Comparison of ENCODE assay signal across 28 mouse cellular contexts in genomic region chr8:60732545-60732944, GRCm38 (mm10).
"Had no signal": no experiment of that assay in that cellular context is flagged by ENCODE, and none has a peak within 500 bp of the region (broad histone marks: within the 10 kb centered on the region; RNA-seq: fewer than 3 reads in every experiment).

No protein-coding gene starts in this region.

- H3K9ac ChIP-seq: embryonic facial prominence, embryonic 12.5 days; embryonic facial prominence, embryonic 13.5 days; embryonic facial prominence, embryonic 15.5 days; forebrain, embryonic 12.5 days; forebrain, embryonic 13.5 days; forebrain, embryonic 15.5 days; forebrain, postnatal 0 days had no signal

- H3K27ac ChIP-seq: embryonic facial prominence, embryonic 10.5 days; embryonic facial prominence, embryonic 12.5 days; embryonic facial prominence, embryonic 13.5 days; embryonic facial prominence, embryonic 15.5 days; forebrain, embryonic 10.5 days; forebrain, embryonic 12.5 days; forebrain, embryonic 13.5 days; forebrain, embryonic 15.5 days; gastrocnemius, adult 2 months had no signal

- H3K4me2 ChIP-seq: embryonic facial prominence, embryonic 12.5 days; embryonic facial prominence, embryonic 13.5 days; embryonic facial prominence, embryonic 15.5 days; forebrain, embryonic 12.5 days; forebrain, embryonic 13.5 days; forebrain, embryonic 15.5 days had no signal

- H3K9me3 ChIP-seq: embryonic facial prominence, embryonic 10.5 days; embryonic facial prominence, embryonic 12.5 days; embryonic facial prominence, embryonic 13.5 days; embryonic facial prominence, embryonic 15.5 days; forebrain, embryonic 10.5 days; forebrain, embryonic 12.5 days; forebrain, embryonic 13.5 days; forebrain, embryonic 15.5 days had no signal

- H3K27me3 ChIP-seq: embryonic facial prominence, embryonic 12.5 days; embryonic facial prominence, embryonic 13.5 days; embryonic facial prominence, embryonic 15.5 days; forebrain, embryonic 12.5 days; forebrain, embryonic 13.5 days; forebrain, embryonic 15.5 days had no signal

- H3K4me3 ChIP-seq: embryonic facial prominence, embryonic 10.5 days; embryonic facial prominence, embryonic 12.5 days; embryonic facial prominence, embryonic 13.5 days; embryonic facial prominence, embryonic 15.5 days; erythroblast, embryonic 14.5 days; forebrain, embryonic 10.5 days; forebrain, embryonic 12.5 days; forebrain, embryonic 13.5 days; forebrain, embryonic 15.5 days; gastrocnemius, adult 2 months had no signal

- H3K36me3 ChIP-seq: embryonic facial prominence, embryonic 10.5 days; embryonic facial prominence, embryonic 12.5 days; embryonic facial prominence, embryonic 13.5 days; embryonic facial prominence, embryonic 15.5 days; forebrain, embryonic 10.5 days; forebrain, embryonic 12.5 days; forebrain, embryonic 15.5 days had no signal

- ATAC-seq: forebrain, embryonic 13.5 days; forebrain, embryonic 14.5 days; forebrain, embryonic 15.5 days; forebrain, embryonic 16.5 days; forebrain, postnatal 0 days had no signal

- H3K4me1 ChIP-seq: embryonic facial prominence, embryonic 10.5 days; embryonic facial prominence, embryonic 12.5 days; embryonic facial prominence, embryonic 13.5 days; embryonic facial prominence, embryonic 15.5 days; forebrain, embryonic 10.5 days; forebrain, embryonic 12.5 days; forebrain, embryonic 13.5 days; forebrain, embryonic 15.5 days had no signal

- DNase-seq: cerebellum, adult 2 months; cerebellum, adult 8-10 months; cerebellum, adult 9-10 months; cerebellum, adult 9-11 months; cerebellum, postnatal 10 days; cerebellum, postnatal 14 days; cerebellum, postnatal 25 days; cerebellum, postnatal 36 days; embryo, embryonic 11 days; forebrain, postnatal 0 days; gastrocnemius, adult 2 months; gastrocnemius, postnatal 10 days; gastrocnemius, postnatal 14 days; gastrocnemius, postnatal 25 days; gastrocnemius, postnatal 36 days; heart, adult 11 months; heart, adult 18-20 months had no signal
